Mouse (Mus musculus): ENCODE results near the gene Tlr12. TPM values are rescaled to one million over a fixed set of nuclear protein-coding genes. Genes with fewer than 3 reads are reported as not detected.

Gene Tlr12
- total and polyA plus RNA-seq, 3 experiments, result 0.04 to 0.14 (median 0.12) TPM

GRCm38 (mm10) chr4:128610706-128611105, 7.7 kb downstream of the Tlr12 start:
- H3K9me3 ChIP-seq (replicated peaks; ENCODE audit: low read length), result no peaks in the 10 kb centered on the region
- in situ Hi-C loops (cut with MboI; ENCODE audit: low pct_ligation_motif_present, low pct_unique_long_range_greater_than_20kb, low sequenced_read_pairs), result loop anchor here (5.0 kb wide), 1 partner anchor 97 kb away; no protein-coding TSS in a partner anchor
- peaks cover 0 to 24% of the 10 kb centered on the region in 2 experiments for H3K36me3 ChIP-seq (replicated peaks in 1 of 2; ENCODE audit: control insufficient read depth in 1 of 2, insufficient read depth in 1 of 2, low read length in 1 of 2)
- TF ChIP-seq BHLHE40 (IDR thresholded peaks at IDR 0.05; ENCODE audit: low read depth, low read length) (no peak), UBTF (IDR thresholded peaks at IDR 0.05; ENCODE audit: low read depth, low read length) (no peak), SIN3A (IDR thresholded peaks at IDR 0.05; ENCODE audit: low read length) (no peak), NRF1 (IDR thresholded peaks at IDR 0.05; ENCODE audit: low read depth, low read length) (no peak), MAX (IDR thresholded peaks at IDR 0.05; ENCODE audit: low read length) (no peak), ZC3H11A (IDR thresholded peaks at IDR 0.05; ENCODE audit: low read depth, low read length) (no peak), ZKSCAN1 (IDR thresholded peaks at IDR 0.05; ENCODE audit: borderline replicate concordance, low read depth, low read length) (no peak), ZMIZ1 (IDR thresholded peaks at IDR 0.05; ENCODE audit: low read depth, low read length) (no peak), EP300 (IDR thresholded peaks at IDR 0.05; ENCODE audit: low read length) (no peak), PAX5 (IDR thresholded peaks at IDR 0.05; ENCODE audit: low read length) (no peak), CHD1 (IDR thresholded peaks at IDR 0.05; ENCODE audit: low read depth, low read length) (no peak), USF1 (IDR thresholded peaks at IDR 0.05; ENCODE audit: low read depth, low read length) (no peak), NELFE (IDR thresholded peaks at IDR 0.05; ENCODE audit: low read depth, low read length) (no peak)
- H3K79me2 ChIP-seq (replicated peaks; ENCODE audit: control insufficient read depth, extremely low read depth, insufficient read depth, poor library complexity, severe bottlenecking), result no peaks in the 10 kb centered on the region; the same call in none of the 2 replicates
- H3K4me3 ChIP-seq (replicated peaks in 1 of 3; ENCODE audit: low read depth in 2 of 3, low read length in 2 of 3, poor library complexity in 1 of 3), result peak overlapping the region in 1 of 3 experiments; percentile 38
- H3K27ac ChIP-seq (ENCODE audit: insufficient read depth, low read depth), result no peak overlapping the region
- DNase-seq (ENCODE audit: extremely low read depth), result no peak
- dilution Hi-C loops (cut with MboI; ENCODE audit: extremely low pct_ligation_motif_present, extremely low pct_unique_long_range_greater_than_20kb, low sequenced_read_pairs), result no loop called here
- H3K4me2 ChIP-seq (ENCODE audit: insufficient read depth, low read depth, poor library complexity, severe bottlenecking), result peak overlapping the region; percentile 29; the same call in 1 of the 2 replicates
- H3K4me1 ChIP-seq (ENCODE audit: control insufficient read depth in 1 of 2, insufficient read depth in 2 of 2), result peaks cover 7 to 48% of the 10 kb centered on the region in 2 experiments; a peak in 3 of 4 replicates
- H3K27me3 ChIP-seq (replicated peaks), result no peaks in the 10 kb centered on the region
- peak overlapping the region; percentile 6; the same call in 1 of the 2 replicates for H3K9ac ChIP-seq (ENCODE audit: insufficient read depth, low read depth)

GRCm38 (mm10) chr4:128609925-128610402, 8.5 kb downstream of the Tlr12 start, which contains the start of gene Zscan20:
Gene Zscan20, minus strand, starts transcription at chr4:128610098.
- peak; percentile 99 for DNase-seq (ENCODE audit: extremely low read depth)
- no peaks in the 10 kb centered on the region for H3K27me3 ChIP-seq (replicated peaks)
- peak within 1 kb of the TSS; percentile 89 for H3K4me2 ChIP-seq (ENCODE audit: insufficient read depth, low read depth, poor library complexity, severe bottlenecking)
- peak within 1 kb of the TSS; percentile 68 for H3K9ac ChIP-seq (ENCODE audit: insufficient read depth, low read depth)
- dilution Hi-C loops (cut with MboI; ENCODE audit: extremely low pct_ligation_motif_present, extremely low pct_unique_long_range_greater_than_20kb, low sequenced_read_pairs) (no loop called here), in situ Hi-C loops (cut with MboI; ENCODE audit: low pct_ligation_motif_present, low pct_unique_long_range_greater_than_20kb, low sequenced_read_pairs) (loop anchor here (5.0 kb wide), 1 partner anchor 97 kb away; no protein-coding TSS in a partner anchor)
- H3K4me3 ChIP-seq (replicated peaks in 1 of 3; ENCODE audit: low read depth in 2 of 3, low read length in 2 of 3, poor library complexity in 1 of 3), result peak within 1 kb of the TSS; percentile 65 to 92 (median 68)
- H3K9me3 ChIP-seq (replicated peaks; ENCODE audit: low read length), result no peaks in the 10 kb centered on the region
- TF ChIP-seq ZKSCAN1 (IDR thresholded peaks at IDR 0.05; ENCODE audit: borderline replicate concordance, low read depth, low read length) (no peak), POLR2AphosphoS2 (IDR thresholded peaks at IDR 0.05; ENCODE audit: low read depth, low read length) (peak; percentile 64; the same call in 1 of the 2 replicates), MXI1 (IDR thresholded peaks at IDR 0.05; ENCODE audit: low read depth, low read length) (peak; percentile 62; the same call in 1 of the 2 replicates), MAZ (IDR thresholded peaks at IDR 0.05; ENCODE audit: low read depth, low read length) (0 out of 2 replicates have a peak, but pooled peaks have one; percentile 11), NELFE (IDR thresholded peaks at IDR 0.05; ENCODE audit: low read depth, low read length) (peak; percentile 64), ELF1 (IDR thresholded peaks at IDR 0.05; ENCODE audit: low read depth, low read length) (peak; percentile 91), ZMIZ1 (IDR thresholded peaks at IDR 0.05; ENCODE audit: low read depth, low read length) (0 out of 2 replicates have a peak, but pooled peaks have one; percentile 33), EP300 (IDR thresholded peaks at IDR 0.05; ENCODE audit: low read length) (no peak), SIN3A (IDR thresholded peaks at IDR 0.05; ENCODE audit: low read length) (peak; percentile 70; the same call in 1 of the 2 replicates), KAT2A (IDR thresholded peaks at IDR 0.05; ENCODE audit: insufficient replicate concordance, low read length) (peak; percentile 80; the same call in 1 of the 2 replicates), ZC3H11A (IDR thresholded peaks at IDR 0.05; ENCODE audit: low read depth, low read length) (no peak), TCF12 (IDR thresholded peaks at IDR 0.05; ENCODE audit: low read depth, low read length) (peak; percentile 58; the same call in 1 of the 2 replicates), CHD2 (IDR thresholded peaks at IDR 0.05; ENCODE audit: low read length) (peak; percentile 69; the same call in 1 of the 2 replicates), HCFC1 (IDR thresholded peaks at IDR 0.05; ENCODE audit: low read depth, low read length) (peak; percentile 94), JUN (IDR thresholded peaks at IDR 0.05; ENCODE audit: insufficient read depth, low read depth, low read length) (0 out of 2 replicates have a peak, but pooled peaks have one; percentile 28), BHLHE40 (IDR thresholded peaks at IDR 0.05; ENCODE audit: low read depth, low read length) (no peak), NRF1 (IDR thresholded peaks at IDR 0.05; ENCODE audit: low read depth, low read length) (peak; percentile 44; the same call in 1 of the 2 replicates), GABPA (IDR thresholded peaks at IDR 0.05; ENCODE audit: insufficient replicate concordance, low read depth, low read length) (peak; percentile 5; the same call in 1 of the 2 replicates)
- H3K4me1 ChIP-seq (ENCODE audit: control insufficient read depth in 1 of 2, insufficient read depth in 2 of 2), result peaks cover 7 to 40% of the 10 kb centered on the region in 2 experiments; a peak in 3 of 4 replicates
- peak within 1 kb of the TSS; percentile 34 for H3K27ac ChIP-seq (ENCODE audit: insufficient read depth, low read depth)
- peaks cover 0 to 31% of the 10 kb centered on the region in 2 experiments for H3K36me3 ChIP-seq (replicated peaks in 1 of 2; ENCODE audit: control insufficient read depth in 1 of 2, insufficient read depth in 1 of 2, low read length in 1 of 2)
- H3K79me2 ChIP-seq (replicated peaks; ENCODE audit: control insufficient read depth, extremely low read depth, insufficient read depth, poor library complexity, severe bottlenecking), result no peaks in the 10 kb centered on the region; the same call in none of the 2 replicates

Data from CH12.LX (cell line).